Mouse (Mus musculus) ES-Bruce4 (cell line): ENCODE data around the gene Add3. TPM values are rescaled to one million over a fixed set of nuclear protein-coding genes. Genes with fewer than 3 reads are reported as not detected.

Experiments
- H3K27ac ChIP-seq: 2 replicates; pipeline ENCODE4 v1.5.1; 2012; ENCODE audit warnings: low read length, inconsistent platforms; ENCODE audit not compliant: insufficient read depth
- H3K27me3 ChIP-seq: 2 replicates; pipeline ENCODE4 v1.6.1; 2012; ENCODE audit warnings: mild to moderate bottlenecking, low read length, inconsistent platforms; ENCODE audit not compliant: control insufficient read depth, poor library complexity, insufficient read depth, severe bottlenecking
- H3K36me3 ChIP-seq: 2 replicates; pipeline ENCODE4 v1.6.1; 2012; ENCODE audit warnings: inconsistent platforms, mild to moderate bottlenecking, low read length, moderate library complexity; ENCODE audit not compliant: control insufficient read depth, poor library complexity, insufficient read depth, severe bottlenecking
- H3K4me1 ChIP-seq: one replicate; pipeline ENCODE4 v1.8.1; 2011; ENCODE audit warnings: low read length; ENCODE audit not compliant: control insufficient read depth, insufficient read depth
- H3K4me3 ChIP-seq: 2 replicates; pipeline ENCODE4 v1.5.1; 2011; ENCODE audit warnings: low read depth, mild to moderate bottlenecking, low read length
- H3K9ac ChIP-seq: 2 replicates; pipeline ENCODE4 v1.6.1; 2012; ENCODE audit warnings: low read depth, mild to moderate bottlenecking, inconsistent platforms; ENCODE audit not compliant: poor library complexity, severe bottlenecking
- H3K9me3 ChIP-seq: replicated peaks from 2 replicates; pipeline ENCODE4 v1.6.1; 2012; ENCODE audit warnings: mild to moderate bottlenecking, low read length, inconsistent platforms; ENCODE audit not compliant: control insufficient read depth, poor library complexity, insufficient read depth, severe bottlenecking
- CTCF ChIP-seq: IDR thresholded peaks from one replicate; pipeline ENCODE4 v1.8.1; 2011; ENCODE audit warnings: low read depth, low read length
- EP300 ChIP-seq: IDR thresholded peaks from 2 replicates; pipeline ENCODE4 v1.6.1; 2011; ENCODE audit warnings: low read depth, low read length; ENCODE audit not compliant: insufficient read depth
- POLR2A ChIP-seq: IDR thresholded peaks from one replicate; pipeline ENCODE4 v1.8.1; 2011; ENCODE audit warnings: low read length; ENCODE audit not compliant: insufficient read depth
- polyA plus RNA-seq: library from polyadenylated mRNA; stranded (reverse); fragments of >200 nt; gene quantifications from 2 replicates; pipeline ENCODE4 v1.2.4, GENCODE M21; 2011; ENCODE audit warnings: low read depth; ENCODE audit not compliant: missing spikeins, insufficient read depth, insufficient read length

Gene Add3
- polyA plus RNA-seq, 1 experiment = 41.5 TPM

- Histone ChIP-seq H3K36me3 (no peaks in the 10 kb centered on the region), H3K4me1 (peaks cover 2% of the 10 kb centered on the region)
- TF ChIP-seq POLR2A (no peak), EP300 (no peak), CTCF (no peak)
These were observed 140.0 kb downstream of the Add3 start for GRCm38 (mm10) chr19:53280254-53280653.

GRCm38 (mm10) chr19:53282571-53282970 lies 142.3 kb downstream of the Add3 start:
- H3K4me3 ChIP-seq = no peak overlapping the region
- H3K27ac ChIP-seq = no peak overlapping the region
- H3K27me3 ChIP-seq = no peaks in the 10 kb centered on the region
- TF ChIP-seq CTCF = no peak
- TF ChIP-seq EP300 = no peak
- TF ChIP-seq POLR2A = no peak
- no peak overlapping the region for H3K9ac ChIP-seq
- no peaks in the 10 kb centered on the region for H3K9me3 ChIP-seq
- peaks cover 2% of the 10 kb centered on the region for H3K4me1 ChIP-seq
- H3K36me3 ChIP-seq = no peaks in the 10 kb centered on the region

More at GRCm38 (mm10) chr19:53280254-53280653, 140.0 kb downstream of the Add3 start:
- Histone ChIP-seq H3K27ac (no peak overlapping the region), H3K27me3 (no peaks in the 10 kb centered on the region), H3K4me3 (no peak overlapping the region), H3K9ac (no peak overlapping the region), H3K9me3 (no peaks in the 10 kb centered on the region)

GRCm38 (mm10) chr19:53283742-53284141 lies 143.5 kb downstream of the Add3 start:
- 0 out of 2 replicates have a peak overlapping the region, but pooled peaks have one; percentile 1 for H3K4me3 ChIP-seq
- H3K4me1 ChIP-seq = peaks cover 2% of the 10 kb centered on the region
- H3K36me3 ChIP-seq = no peaks in the 10 kb centered on the region
- H3K9ac ChIP-seq = peak overlapping the region; percentile 34
- H3K27ac ChIP-seq = peak overlapping the region; percentile 39
- no peaks in the 10 kb centered on the region for H3K9me3 ChIP-seq
- H3K27me3 ChIP-seq = no peaks in the 10 kb centered on the region
- TF ChIP-seq CTCF = no peak
- peak; percentile 73 for TF ChIP-seq EP300
- no peak for TF ChIP-seq POLR2A

- H3K4me3 ChIP-seq = peak overlapping the region; percentile 25
- peaks cover 2% of the 10 kb centered on the region for H3K4me1 ChIP-seq
- no peaks in the 10 kb centered on the region for H3K36me3 ChIP-seq
- H3K27me3 ChIP-seq = no peaks in the 10 kb centered on the region
- H3K9me3 ChIP-seq = no peaks in the 10 kb centered on the region
- TF ChIP-seq CTCF (no peak), EP300 (0 out of 2 replicates have a peak, but pooled peaks have one; percentile 52)
- H3K9ac ChIP-seq = peak overlapping the region; percentile 34
- H3K27ac ChIP-seq = peak overlapping the region; percentile 39
These were observed 144.3 kb downstream of the Add3 start for GRCm38 (mm10) chr19:53284268-53285208.

GRCm38 (mm10) chr19:53296331-53297254 lies 156.3 kb downstream of the Add3 start:
- H3K9me3 ChIP-seq = no peaks in the 10 kb centered on the region
- H3K9ac ChIP-seq = no peak overlapping the region
- no peaks in the 10 kb centered on the region for H3K27me3 ChIP-seq
- H3K36me3 ChIP-seq = no peaks in the 10 kb centered on the region
- no peak overlapping the region for H3K27ac ChIP-seq
- no peak overlapping the region for H3K4me3 ChIP-seq
- H3K4me1 ChIP-seq = peaks cover 3% of the 10 kb centered on the region
- no peak for TF ChIP-seq EP300
- no peak for TF ChIP-seq CTCF
- no peak for TF ChIP-seq POLR2A

Other genes with a start within 250 kb of the Add3 start
- 181 and 185 TPM in 2 replicates for gene Xpnpep1, start 100.2 kb upstream of the Add3 start, polyA plus RNA-seq
- gene Mxi1, start 170.1 kb downstream of the Add3 start, polyA plus RNA-seq = 34.7 and 36.5 TPM in 2 replicates
- not detected in 2 replicates for gene Gm10197, start 231.3 kb downstream of the Add3 start, polyA plus RNA-seq